Mouse (Mus musculus) lung, postnatal 4 days (tissue): ENCODE results near the gene Gja8.

Experiments
- DNase-seq, 2 experiments: peaks; one replicate each; pipeline ENCODE4 v3.0.0; 2021

Gene Gja8

GRCm38 (mm10) chr3:96925920-96926319 is at the start of gene Gja8:
TSS of gene Gja8 (minus strand) at chr3:96926020.
- no peak for DNase-seq

- no peak for DNase-seq
Measured at GRCm38 (mm10) chr3:96974467-96974866, 48.6 kb upstream of the Gja8 start.

GRCm38 (mm10) chr3:96970986-96971385 is 45.2 kb upstream of the Gja8 start:
- DNase-seq = no peak

DNA sequence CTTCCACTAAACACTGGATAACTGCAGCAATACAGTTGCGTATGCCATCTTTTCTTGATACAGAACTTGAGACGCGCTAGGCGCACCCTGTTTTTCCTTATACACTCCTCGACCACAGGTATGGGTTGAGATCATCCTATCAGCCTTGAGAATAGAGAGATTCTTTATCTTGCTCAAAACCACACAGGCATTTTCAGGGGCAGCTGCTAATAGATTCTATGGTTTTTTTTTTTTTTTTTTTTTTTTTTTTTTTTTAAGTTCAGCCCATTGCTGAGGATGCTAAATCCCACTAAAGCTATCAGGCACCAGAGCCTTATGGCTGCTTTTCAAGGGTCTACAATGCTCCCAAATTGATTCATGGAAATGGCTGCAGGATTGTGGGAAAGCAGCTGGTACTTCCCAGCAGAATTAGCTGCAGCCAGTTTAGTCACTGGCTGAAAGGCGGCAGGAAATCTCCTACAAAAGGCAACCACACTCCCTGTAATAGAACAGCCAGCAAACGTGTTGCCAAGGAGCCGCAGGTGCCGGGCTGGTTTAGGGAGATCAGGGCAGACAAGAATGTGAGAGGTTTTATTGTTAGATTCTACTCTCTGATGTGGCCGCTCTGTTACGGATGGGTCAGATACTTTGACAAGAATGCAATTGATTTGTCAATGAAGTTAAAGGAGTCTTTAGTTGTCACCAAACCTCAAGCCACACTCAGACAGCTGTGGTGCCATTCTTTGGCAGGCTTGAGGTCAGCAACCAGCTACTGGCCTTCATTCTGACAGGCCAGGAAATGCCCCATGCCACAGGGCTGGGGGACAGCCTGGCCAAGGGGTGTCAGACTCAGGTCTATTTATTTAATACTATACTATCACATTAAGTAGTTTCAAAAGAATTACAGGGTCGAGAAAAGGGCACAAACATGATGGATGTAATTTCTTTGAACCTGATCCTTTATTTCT is 37.5 kb upstream of the Gja8 start:
- DNase-seq = no peak

DNA sequence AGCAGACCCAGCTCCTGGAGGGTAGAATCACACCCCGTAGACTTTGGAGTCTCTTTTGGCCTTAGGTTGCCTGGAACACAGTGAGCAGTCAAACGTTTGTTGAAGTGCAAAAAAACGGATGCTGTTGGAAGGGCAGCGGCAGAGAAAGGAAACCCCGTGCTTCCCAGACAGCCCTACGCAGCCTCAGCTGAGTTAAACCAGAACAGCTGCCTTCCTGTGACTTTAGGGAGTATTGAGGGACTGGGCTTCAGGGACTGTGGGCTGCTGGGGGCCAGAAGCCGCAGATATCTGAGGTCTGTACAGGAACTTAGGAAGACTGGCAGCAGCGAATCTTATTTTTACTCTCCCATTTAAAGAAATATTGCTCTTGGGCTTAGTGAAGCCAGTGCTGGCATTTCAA is 34.8 kb upstream of the Gja8 start:
- DNase-seq = no peak

DNA sequence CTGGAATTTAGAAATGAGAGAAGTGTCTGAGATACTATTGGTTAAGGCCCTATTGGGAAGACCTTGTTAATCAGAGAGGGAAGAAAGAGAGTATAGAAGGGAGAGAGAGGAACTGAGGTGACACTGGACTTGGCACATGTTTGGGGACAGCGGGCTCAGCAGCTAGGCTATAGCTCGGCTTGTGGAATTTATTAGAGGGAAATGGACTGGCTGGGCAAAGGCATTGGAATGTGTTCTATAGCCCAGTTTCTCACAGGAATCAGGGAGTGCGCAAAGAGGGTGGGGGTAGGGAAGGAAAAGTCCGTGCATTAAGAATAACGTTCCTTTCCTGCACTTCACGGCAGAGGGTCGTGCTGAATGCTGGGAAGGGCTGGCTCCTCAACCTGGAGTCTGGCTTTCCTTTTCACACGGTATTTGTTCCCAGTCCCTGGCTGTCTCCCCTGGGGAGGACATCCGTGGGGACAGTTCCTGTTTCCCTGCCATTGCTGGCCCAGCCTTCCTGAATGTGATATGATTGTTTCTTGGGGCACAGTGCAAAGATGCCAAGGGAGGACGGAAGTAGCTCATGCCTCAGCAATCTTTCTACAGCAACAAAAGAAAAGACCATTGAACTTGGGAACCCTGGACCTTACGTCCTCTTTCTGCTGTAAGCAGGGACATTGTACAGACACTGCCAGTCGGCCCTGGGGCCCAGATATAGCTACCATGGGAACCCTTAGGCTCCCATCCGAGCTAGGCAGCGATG is 27.8 kb upstream of the Gja8 start:
- DNase-seq = peak; percentile 54 to 82

DNA sequence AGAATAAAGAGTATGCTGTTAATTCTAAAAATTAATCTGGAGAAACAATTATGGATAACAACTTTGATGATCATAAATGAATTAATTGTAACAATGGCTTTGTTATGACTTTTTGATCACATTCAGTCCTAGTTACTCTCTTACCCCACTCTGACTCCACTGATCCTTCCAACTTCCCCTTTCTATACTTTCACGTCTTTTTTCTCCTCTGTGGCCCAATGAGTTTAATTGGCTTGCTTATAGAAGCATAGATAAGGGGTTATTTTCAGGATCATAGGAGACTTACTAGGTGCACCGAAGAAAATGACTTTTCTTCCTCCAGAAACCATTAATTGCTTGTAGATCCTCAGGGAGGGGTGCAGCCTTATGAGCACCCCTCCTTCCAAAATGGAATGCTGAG is 16.9 kb upstream of the Gja8 start:
- DNase-seq = no peak

GRCm38 (mm10) chr3:96938738-96939137 is 12.9 kb upstream of the Gja8 start:
- peak; percentile 86 to 90 for DNase-seq

DNA sequence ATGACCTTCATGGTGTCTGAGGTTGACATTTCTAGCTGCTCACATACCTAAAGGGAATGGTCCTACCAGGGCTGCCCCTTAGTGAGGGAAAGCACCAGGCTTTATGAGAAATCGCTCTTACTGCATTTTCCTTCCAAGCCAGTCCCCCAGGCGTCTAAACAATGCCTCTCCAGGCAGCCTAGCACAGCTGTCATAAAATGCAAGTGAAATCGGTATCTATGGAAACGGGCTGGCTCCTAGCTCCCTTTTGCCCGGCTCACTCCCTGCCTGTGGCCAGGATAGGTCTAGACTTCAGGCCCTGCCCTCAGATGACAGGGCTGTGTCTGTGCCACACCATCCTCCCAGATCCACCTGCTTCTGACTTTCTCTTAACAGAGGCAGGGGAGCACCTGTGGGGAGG is 11.8 kb upstream of the Gja8 start:
- peak; percentile 13 to 36 for DNase-seq

DNA sequence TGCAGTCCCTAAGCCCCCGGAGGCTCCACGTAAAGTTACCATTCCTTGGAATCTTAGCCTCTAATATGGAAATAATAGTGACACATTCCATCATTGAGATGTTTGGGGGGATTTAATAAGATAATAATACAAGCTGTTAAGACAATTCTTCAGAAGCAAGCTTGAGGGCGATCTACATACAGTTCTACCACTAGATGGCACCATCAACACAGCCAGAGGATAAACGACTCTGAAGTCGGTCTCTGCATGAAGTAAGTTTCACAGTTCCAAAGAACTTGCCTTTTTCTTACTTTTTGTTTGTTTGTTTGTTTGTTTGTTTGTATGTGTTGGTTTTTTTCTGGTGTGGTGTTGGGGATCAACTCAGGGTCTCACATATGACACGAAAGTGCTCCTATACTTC is 10.4 kb upstream of the Gja8 start:
- DNase-seq = no peak

DNA sequence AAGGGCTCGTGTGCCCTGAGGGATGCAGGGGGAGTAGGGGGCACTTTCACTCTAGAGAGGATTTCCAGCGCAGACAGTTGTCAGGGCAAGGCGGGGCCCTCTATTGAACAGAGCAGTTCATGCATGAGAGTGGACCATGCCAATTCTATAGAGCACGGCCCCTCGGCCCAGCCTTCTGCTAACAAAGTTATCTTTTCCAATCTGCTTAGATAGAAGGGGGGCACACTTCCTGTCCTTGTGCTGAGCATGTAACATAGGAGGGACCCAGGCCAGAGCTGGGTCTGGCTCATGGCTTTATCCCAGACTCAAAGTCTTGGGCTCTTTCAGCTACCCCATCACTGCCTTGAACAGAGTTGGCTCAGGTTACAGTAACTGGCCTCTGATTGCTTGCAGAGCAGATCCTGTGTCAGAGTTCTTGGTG is 5.5 kb upstream of the Gja8 start:
- DNase-seq = no peak

DNA sequence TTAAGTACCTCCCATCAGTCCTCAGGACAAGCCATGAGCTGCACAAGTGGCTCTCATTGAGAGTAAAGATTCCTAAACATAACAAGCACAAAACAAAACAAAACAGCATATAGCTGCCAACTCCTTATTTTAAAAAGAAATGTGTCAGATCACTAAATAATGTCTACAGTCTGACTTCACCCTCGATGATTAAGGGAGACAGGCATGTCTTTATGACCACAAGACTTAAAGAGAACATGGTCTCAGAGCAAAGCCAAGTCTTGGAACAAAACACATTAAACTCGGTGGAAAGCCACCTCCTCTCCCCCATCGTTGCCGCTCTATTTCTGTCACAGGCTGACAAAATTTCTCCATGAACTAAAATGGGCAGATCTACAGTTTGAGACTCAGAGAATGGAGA is 1.2 kb downstream of the Gja8 start:
- DNase-seq = no peak

GRCm38 (mm10) chr3:96920991-96921390 is 4.8 kb downstream of the Gja8 start:
- DNase-seq = no peak

GRCm38 (mm10) chr3:96905592-96905991 is 20.2 kb downstream of the Gja8 start:
- no peak for DNase-seq

GRCm38 (mm10) chr3:96904851-96905541 is 20.8 kb downstream of the Gja8 start, which contains the start of gene Gpr89:
TSS of gene Gpr89 (minus strand) at chr3:96905346.
- peak; percentile 95 to 96 for DNase-seq

GRCm38 (mm10) chr3:96904393-96904792 is 21.4 kb downstream of the Gja8 start, which contains the start of gene Gja5:
TSS of gene Gja5 (plus strand) at chr3:96904693.
- DNase-seq = no peak

DNA sequence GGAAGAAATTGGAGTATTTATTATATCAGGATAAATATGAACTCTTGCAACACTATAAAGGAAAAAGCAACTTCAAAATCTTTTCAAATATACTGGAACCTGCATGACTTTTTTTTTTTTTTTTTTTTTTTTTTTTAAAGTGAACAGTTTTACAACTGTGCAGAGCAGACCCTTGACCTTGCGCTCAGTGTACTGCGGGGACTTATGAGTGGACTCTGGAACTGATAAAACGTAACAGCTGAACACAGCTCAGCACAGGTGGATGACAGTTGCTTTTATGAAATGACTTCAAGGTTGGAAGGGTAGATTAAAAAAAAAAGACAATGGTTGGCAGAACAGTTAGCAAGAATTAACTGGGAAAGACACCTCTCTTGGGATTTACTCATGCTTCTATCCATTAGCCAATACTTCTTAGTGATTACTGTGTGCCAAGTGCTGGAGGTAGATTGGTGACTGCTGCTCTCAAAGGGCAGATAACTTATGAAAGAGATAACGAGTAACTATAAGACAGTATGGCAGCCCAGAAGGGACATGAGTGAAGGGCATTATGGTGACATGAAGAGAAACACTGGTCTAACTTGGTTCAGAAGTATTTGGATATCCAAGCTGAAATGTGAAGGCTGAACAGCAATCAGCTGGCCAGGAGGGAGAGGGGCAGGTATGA is 23.4 kb downstream of the Gja8 start:
- DNase-seq = no peak

DNA sequence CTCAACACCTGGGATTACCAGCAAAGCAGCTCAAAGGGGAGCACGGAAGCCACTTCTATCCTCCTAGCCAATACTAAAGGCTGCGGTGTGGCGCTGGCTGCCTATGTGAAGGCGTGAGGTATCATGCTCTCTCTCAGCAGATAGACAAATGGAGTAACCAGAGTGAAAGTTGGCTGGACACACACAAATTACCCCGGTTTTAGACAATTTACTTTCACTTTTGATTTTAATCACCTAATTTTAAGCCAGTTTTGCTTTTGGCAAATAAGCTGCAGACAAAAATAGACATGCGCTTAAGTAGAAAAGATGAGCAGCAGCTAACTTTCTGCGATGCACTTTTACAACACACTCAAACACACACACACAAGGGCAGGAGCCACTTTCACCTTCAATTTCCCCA is 42.1 kb downstream of the Gja8 start:
- DNase-seq = no peak

DNA sequence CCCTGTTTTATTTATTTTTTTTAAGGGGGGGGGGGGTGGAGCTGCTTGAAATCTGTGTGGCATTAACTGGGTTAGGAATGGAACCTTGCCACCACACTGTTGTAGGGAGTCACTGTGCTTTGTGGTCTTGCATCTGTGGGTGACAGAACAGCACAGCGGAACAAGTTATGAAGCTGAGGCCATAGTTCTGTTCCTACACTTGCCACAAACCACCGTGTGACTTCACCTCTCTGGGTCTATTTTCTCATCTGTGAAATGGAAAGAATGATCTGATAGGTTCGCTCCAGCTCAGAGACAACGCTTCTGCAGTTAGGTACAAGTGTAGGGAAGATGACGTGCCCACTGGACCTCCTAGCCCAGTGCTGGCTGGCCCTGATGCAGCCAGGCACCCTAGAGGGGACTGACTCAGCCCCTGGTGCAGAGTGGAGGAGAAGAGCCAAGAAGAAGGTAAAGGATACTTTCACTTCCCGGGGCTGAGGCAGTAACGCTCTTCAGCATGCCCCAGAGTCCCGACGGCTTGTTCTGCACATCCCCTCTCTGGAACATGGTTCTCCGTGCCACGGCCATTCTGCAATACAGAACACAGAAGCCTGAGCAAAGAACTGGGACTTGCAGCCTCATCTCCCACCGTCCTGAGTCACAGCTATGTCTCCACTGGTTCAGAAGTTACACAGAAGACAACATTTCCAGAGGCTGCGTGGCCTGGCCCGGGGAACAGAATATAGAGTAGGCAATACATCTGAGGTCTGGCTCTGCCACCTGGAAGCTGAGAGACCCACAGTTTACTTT is 43.6 kb downstream of the Gja8 start:
- DNase-seq = no peak

DNA sequence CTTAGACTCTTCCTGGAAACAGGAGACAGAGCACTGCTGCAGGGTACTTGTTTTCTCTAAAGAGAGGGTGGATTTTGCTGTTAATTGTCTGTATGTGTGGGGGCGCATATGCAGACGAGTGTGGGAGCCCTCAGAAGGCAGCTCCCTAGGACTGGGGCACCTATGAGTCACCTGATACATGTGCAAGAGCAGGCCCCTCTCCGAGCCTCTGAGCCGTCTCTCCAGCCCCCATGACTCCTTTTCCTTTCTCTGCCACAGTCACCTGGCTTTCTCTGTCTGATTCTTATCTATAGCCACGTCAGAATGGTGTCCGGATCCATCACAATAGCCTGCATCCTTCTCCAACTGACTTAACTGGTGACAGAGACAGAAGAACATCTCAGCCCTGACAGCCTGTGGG is 44.3 kb downstream of the Gja8 start:
- no peak for DNase-seq

GRCm38 (mm10) chr3:96880385-96880784 is 45.4 kb downstream of the Gja8 start:
- DNase-seq = no peak

- no peak for DNase-seq
Measured at GRCm38 (mm10) chr3:96879536-96879935, 46.3 kb downstream of the Gja8 start.
